Mouse (Mus musculus) stomach, embryonic 15.5 days (tissue): ENCODE measurements around the gene Snrpa1. TPM values are rescaled to one million over a fixed set of nuclear protein-coding genes. Genes with fewer than 3 reads are reported as not detected.

Experiments used
- ATAC-seq: fragments of 200-750 bp; cut with Nextera tagmentation; 2 replicates; pipeline ENCODE4 v1.8.0; 2017; ENCODE audit warnings: low read depth, moderate number of reproducible peaks, moderate TSS enrichment; ENCODE audit not compliant: insufficient read depth, low FRiP score
- H3K27ac ChIP-seq: fragments of 300-500 bp; sonication (generic); 2 replicates; pipeline ENCODE4 v1.5.1; 2015; ENCODE audit warnings: mild to moderate bottlenecking, inconsistent platforms
- H3K27me3 ChIP-seq: fragments of 300-500 bp; sonication (generic); replicated peaks from 2 replicates; pipeline ENCODE4 v1.6.1; 2015; ENCODE audit warnings: inconsistent platforms
- H3K36me3 ChIP-seq: fragments of 300-500 bp; sonication (generic); 2 replicates; pipeline ENCODE4 v1.6.1; 2015; ENCODE audit warnings: inconsistent platforms
- H3K4me1 ChIP-seq: fragments of 300-500 bp; sonication (generic); 2 replicates; pipeline ENCODE4 v1.6.1; 2015; ENCODE audit warnings: inconsistent platforms
- H3K4me2 ChIP-seq: fragments of 300-500 bp; sonication (generic); 2 replicates; pipeline ENCODE4 v1.6.1; 2015; ENCODE audit warnings: mild to moderate bottlenecking, inconsistent platforms
- H3K4me3 ChIP-seq: fragments of 300-500 bp; sonication (generic); replicated peaks from 2 replicates; pipeline ENCODE4 v1.5.1; 2015; ENCODE audit warnings: inconsistent platforms
- H3K9ac ChIP-seq: fragments of 300-500 bp; sonication (generic); 2 replicates; pipeline ENCODE4 v1.6.1; 2015; ENCODE audit warnings: inconsistent platforms
- H3K9me3 ChIP-seq: fragments of 300-500 bp; sonication (generic); 2 replicates; pipeline ENCODE4 v1.6.1; 2016; ENCODE audit warnings: inconsistent platforms
- WGBS: fragments of 180-500 bp; shearing (Covaris S2); methylation state at CpG from one replicate; pipeline ENCODE4 v1.1.7; 2015; 5-methylcytosine and 5-hydroxymethylcytosine counted together
- polyA plus RNA-seq: library from polyadenylated mRNA; unstranded; fragments of >200 nt; fragmentation: Nextera tagmentation; extraction: Ambion mirVana; gene quantifications from 2 replicates; pipeline ENCODE4 v1.2.1, GENCODE M21; 2015

The Snrpa1 gene
- polyA plus RNA-seq, 1 experiment from 2014 or later: 150 TPM

DNA sequence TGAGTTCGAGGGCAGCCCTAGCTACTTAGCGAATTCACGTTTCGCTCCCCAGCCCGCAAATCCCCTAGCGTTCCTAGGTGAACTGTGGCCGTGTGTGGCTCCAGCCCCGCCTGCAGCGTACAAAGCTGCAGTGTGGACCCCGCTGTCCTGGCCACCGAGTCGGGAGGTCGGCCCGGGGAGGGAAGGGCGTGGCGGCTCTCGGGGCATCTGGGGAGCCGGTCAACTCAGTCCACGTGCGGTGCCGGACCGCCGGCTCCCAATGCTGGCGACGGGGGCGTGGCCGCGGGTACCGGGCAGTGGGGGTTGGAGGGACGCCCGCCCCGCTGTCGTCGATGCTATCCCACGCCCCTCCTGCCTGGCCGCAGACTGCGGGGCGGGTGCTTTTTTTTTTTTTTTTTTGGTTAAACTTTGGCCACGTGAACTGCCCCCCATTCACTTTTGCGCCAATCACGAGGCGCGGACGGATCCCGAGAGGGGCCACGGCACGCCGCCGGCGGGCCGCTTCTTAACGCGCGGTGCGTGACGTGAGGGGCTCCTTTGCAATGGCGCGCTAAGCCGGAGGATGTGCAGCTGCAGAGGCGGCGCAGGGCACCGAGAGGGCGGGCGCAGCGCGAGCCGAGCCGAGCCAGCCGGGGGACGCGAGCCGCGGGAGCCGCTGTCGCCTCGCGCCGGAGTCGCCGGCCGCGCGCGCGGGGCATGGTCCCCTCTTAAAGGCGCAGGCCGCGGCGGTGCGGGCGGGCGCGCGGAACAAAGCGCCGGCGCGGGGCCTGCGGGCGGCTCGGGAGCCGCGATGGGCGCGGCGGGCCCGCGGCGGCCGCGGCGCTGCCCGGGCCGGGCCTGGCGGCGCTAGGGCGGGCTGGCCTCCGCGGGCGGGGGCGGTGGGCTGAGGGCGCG, 50.4 kb downstream of the Snrpa1 start, which contains the start of gene Chsy1:
Gene Chsy1 (plus strand): TSS at position 555 of the 894 bp plus-strand sequence.
- H3K9me3 ChIP-seq: no peaks in the 10 kb centered on the region
- peak within 1 kb of the TSS; percentile 92 for H3K9ac ChIP-seq
- peak within 1 kb of the TSS; percentile 84 for H3K4me3 ChIP-seq
- H3K4me2 ChIP-seq: peak within 1 kb of the TSS; percentile 92
- H3K36me3 ChIP-seq: no peaks in the 10 kb centered on the region
- peak within 1 kb of the TSS; percentile 91 for H3K27ac ChIP-seq
- no peaks in the 10 kb centered on the region for H3K27me3 ChIP-seq
- peaks cover 15% of the 10 kb centered on the region for H3K4me1 ChIP-seq
- peak; percentile 87 for ATAC-seq
- WGBS: under 1% methylated on average over 103 of the region's 123 CpGs

DNA sequence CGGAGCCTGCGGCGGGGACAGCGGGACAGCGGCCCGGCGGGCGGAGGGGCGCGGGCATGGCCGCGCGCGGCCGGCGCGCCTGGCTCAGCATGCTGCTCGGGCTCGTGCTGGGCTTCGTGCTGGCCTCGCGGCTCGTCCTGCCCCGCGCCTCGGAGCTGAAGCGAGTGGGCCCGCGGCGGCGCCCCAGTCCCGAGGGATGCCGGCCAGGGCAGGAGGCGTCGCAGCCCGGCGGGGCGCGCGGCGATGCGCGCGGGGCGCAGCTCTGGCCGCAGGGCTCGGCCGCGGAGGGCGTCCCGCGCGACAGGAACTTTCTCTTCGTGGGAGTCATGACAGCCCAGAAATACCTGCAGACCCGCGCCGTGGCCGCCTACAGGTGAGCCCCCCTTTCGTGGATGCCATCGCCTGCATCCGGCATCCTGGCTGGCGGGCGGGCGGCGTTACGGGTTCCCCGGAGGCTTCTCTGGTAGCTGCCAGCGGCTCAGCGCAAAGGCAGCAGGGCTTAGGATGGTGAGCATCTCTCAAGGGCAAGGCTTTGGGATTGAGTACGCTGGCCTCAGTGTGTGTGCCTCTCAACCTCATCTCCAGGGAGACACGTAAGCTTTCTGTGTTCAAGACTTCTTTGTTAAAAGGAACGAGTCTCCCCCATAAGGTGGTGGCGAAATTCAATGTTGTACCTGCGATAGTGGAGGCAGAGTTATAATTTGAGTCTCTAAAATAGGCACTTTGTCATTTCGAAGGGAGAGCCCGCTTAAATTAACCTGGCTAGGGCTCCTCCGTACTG, 51.2 kb downstream of the Snrpa1 start:
- WGBS: under 1% methylated on average over 59 of the region's 77 CpGs
- Histone ChIP-seq H3K4me2 (peak overlapping the region; percentile 92), H3K4me3 (peak overlapping the region; percentile 84), H3K36me3 (no peaks in the 10 kb centered on the region), H3K27me3 (no peaks in the 10 kb centered on the region), H3K9ac (peak overlapping the region; percentile 92), H3K9me3 (no peaks in the 10 kb centered on the region), H3K4me1 (peaks cover 15% of the 10 kb centered on the region), H3K27ac (peak overlapping the region; percentile 78)
- 0 out of 2 replicates have a peak, but pooled peaks have one; percentile 11 for ATAC-seq

DNA sequence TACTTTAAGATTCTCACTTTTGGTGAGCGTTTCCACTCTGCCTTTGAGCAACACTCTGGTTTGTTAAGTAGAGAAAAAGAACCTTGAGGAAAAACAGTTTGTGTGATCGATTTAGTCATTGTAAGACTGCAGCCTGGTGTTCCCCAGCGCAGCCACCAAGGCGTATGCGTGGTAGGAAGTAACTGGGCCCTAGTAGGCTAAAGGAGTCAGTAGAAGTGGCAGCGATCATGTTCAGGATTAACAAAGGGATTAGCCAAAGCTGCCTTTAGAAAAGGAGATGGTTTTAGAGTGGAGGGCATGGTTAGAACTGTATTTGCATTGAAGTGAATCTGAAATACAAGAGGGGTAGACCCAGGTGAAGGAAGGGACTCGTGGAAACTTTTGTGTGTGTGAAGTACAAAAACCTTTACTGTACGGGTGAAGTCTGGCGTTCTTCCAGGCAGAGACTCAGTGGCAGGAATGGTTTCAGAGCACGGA, 51.9 kb downstream of the Snrpa1 start:
- Histone ChIP-seq H3K4me2 (peak overlapping the region; percentile 92), H3K27me3 (no peaks in the 10 kb centered on the region), H3K4me3 (peak overlapping the region; percentile 84), H3K9ac (peak overlapping the region; percentile 92), H3K27ac (peak overlapping the region; percentile 78; the same call in 1 of the 2 replicates), H3K9me3 (no peaks in the 10 kb centered on the region), H3K36me3 (no peaks in the 10 kb centered on the region), H3K4me1 (peaks cover 18% of the 10 kb centered on the region)
- ATAC-seq: no peak
- 5% methylated on average over 10 of the region's 10 CpGs for WGBS

GRCm38 (mm10) chr7:66111211-66111610, 52.4 kb downstream of the Snrpa1 start:
- peaks cover 23% of the 10 kb centered on the region for H3K4me1 ChIP-seq
- H3K27me3 ChIP-seq: no peaks in the 10 kb centered on the region
- H3K9me3 ChIP-seq: no peaks in the 10 kb centered on the region
- peak overlapping the region; percentile 92 for H3K4me2 ChIP-seq
- no peak overlapping the region for H3K9ac ChIP-seq
- peak overlapping the region; percentile 84 for H3K4me3 ChIP-seq
- 63% methylated on average over 10 of the region's 10 CpGs for WGBS
- H3K36me3 ChIP-seq: no peaks in the 10 kb centered on the region
- no peak for ATAC-seq
- H3K27ac ChIP-seq: no peak overlapping the region

DNA sequence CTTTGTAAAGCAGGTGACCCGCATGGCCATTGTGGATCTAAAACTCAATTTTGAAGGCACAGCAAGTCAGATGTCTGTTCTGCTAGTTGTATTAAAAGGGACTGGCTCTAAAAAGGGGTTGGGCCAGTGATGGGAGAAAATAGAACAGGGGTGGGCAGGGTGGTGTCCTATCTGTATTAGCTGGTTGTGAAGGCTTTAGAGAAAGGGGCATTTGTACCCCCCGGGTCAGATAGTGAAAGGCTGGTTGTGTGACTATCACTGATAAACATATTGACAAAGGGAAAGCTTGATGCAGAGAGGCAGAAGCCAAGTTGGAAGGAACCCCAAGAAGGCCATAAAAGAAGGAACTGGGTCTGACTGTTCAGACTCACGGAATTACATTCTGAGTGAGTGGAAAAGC, 54.8 kb downstream of the Snrpa1 start:
- Histone ChIP-seq H3K4me2 (no peak overlapping the region), H3K27me3 (no peaks in the 10 kb centered on the region), H3K9me3 (no peaks in the 10 kb centered on the region), H3K9ac (no peak overlapping the region), H3K36me3 (no peaks in the 10 kb centered on the region), H3K4me3 (no peak overlapping the region), H3K27ac (no peak overlapping the region), H3K4me1 (peaks cover 28% of the 10 kb centered on the region)
- WGBS: 79% methylated on average over 3 of the region's 3 CpGs
- ATAC-seq: no peak

DNA sequence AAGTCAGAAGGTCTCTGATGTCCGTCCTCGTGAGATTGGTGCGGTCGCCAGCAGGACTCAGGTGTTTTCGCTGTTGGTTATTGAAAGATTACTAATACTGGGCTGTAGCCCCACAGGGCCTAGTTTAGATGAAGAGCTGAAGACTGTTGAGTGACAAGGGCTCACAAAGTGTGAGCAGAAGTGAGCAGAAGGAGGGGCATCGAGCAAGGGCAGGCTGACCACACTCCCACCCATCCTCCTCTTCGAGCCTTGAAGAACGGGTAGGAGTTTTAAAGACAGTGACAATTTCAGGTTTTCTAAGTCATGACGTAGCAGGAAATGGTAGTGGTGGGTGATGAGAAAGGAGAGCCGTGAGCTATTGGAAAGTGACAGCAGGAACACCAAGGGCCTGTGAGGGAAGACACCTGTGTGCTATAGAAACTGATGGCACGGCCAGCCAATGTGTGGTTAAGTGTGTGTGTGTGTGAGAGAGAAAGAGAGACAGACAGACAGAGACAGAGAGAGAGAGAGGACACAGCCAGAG, 57.1 kb downstream of the Snrpa1 start:
- Histone ChIP-seq H3K4me2 (no peak overlapping the region), H3K27me3 (no peaks in the 10 kb centered on the region), H3K9ac (no peak overlapping the region), H3K9me3 (no peaks in the 10 kb centered on the region), H3K36me3 (no peaks in the 10 kb centered on the region), H3K27ac (no peak overlapping the region), H3K4me3 (no peak overlapping the region), H3K4me1 (peaks cover 25% of the 10 kb centered on the region)
- ATAC-seq: no peak
- WGBS: 61% methylated on average over 11 of the region's 11 CpGs

GRCm38 (mm10) chr7:66116906-66117482, 58.2 kb downstream of the Snrpa1 start:
- 64% methylated on average over 8 of the region's 8 CpGs for WGBS
- H3K36me3 ChIP-seq: no peaks in the 10 kb centered on the region
- H3K9ac ChIP-seq: no peak overlapping the region
- no peak overlapping the region for H3K27ac ChIP-seq
- no peaks in the 10 kb centered on the region for H3K9me3 ChIP-seq
- H3K4me3 ChIP-seq: no peak overlapping the region
- H3K27me3 ChIP-seq: no peaks in the 10 kb centered on the region
- H3K4me2 ChIP-seq: no peak overlapping the region
- peaks cover 25% of the 10 kb centered on the region for H3K4me1 ChIP-seq
- ATAC-seq: no peak

GRCm38 (mm10) chr7:66118046-66118445, 59.2 kb downstream of the Snrpa1 start:
- H3K9me3 ChIP-seq: no peaks in the 10 kb centered on the region
- H3K9ac ChIP-seq: no peak overlapping the region
- H3K27me3 ChIP-seq: no peaks in the 10 kb centered on the region
- no peak overlapping the region for H3K4me2 ChIP-seq
- no peak for ATAC-seq
- H3K4me3 ChIP-seq: no peak overlapping the region
- H3K36me3 ChIP-seq: no peaks in the 10 kb centered on the region
- H3K4me1 ChIP-seq: peaks cover 21% of the 10 kb centered on the region
- 80% methylated on average over 3 of the region's 3 CpGs for WGBS
- H3K27ac ChIP-seq: no peak overlapping the region

GRCm38 (mm10) chr7:66118796-66119195, 60.0 kb downstream of the Snrpa1 start:
- Histone ChIP-seq H3K4me1 (peaks cover 19% of the 10 kb centered on the region), H3K27me3 (no peaks in the 10 kb centered on the region), H3K27ac (no peak overlapping the region), H3K9me3 (no peaks in the 10 kb centered on the region), H3K36me3 (no peaks in the 10 kb centered on the region), H3K4me3 (no peak overlapping the region), H3K4me2 (no peak overlapping the region), H3K9ac (no peak overlapping the region)
- no peak for ATAC-seq
- 79% methylated on average over 7 of the region's 7 CpGs for whole genome bisulfite sequencing

DNA sequence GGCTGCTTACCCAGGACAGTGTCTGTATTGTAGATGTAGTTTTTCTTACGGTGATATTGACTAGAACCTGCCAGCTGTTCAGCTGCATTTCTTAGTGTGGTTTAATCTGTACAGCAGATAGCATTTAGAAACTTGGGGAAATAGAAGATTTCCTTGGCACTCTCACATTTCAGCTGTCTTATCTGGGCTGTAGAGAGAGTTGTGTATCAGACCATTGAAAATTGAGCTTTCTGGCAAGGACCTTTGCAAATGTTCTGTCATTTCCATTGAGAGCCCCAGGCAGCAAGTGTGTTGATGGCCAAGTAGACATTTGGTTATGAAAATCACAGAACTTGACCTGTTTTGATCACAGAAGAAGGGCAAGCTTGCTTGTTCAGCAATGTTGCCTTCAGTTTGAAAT, 61.3 kb downstream of the Snrpa1 start:
- no peak for ATAC-seq
- H3K4me1 ChIP-seq: peaks cover 19% of the 10 kb centered on the region

DNA sequence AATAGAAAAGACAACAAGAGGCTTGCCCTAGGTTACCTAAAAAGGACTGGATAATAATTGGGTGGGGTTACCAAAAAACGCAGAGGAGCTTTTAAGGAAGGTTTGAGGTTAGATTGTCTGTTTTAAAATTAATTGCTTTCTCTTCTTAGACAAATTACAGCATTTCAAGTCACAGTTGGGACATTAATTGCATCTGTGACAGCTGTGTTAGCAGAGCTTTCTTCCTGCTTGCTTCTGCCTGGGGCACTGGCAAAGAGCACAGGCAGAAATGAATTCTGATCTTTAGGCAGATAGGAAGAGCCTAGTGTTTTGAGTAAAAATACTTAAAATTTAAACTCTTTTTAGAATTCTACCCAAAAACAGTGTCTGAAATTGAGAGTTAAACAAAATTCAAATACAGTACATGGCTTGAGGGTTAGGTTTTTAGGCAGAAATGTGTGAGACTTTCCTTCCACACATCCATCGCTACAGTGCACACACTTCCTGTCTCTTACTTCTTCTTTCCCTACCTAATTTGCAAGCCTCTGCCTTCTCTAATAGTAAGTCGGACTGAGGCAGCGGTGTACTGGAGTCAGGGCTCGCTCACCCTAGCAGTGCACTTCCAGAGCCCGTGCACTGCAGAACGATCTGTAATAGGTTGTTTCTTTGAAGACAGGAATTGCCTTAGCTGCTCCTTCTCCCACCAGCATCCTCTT, 62.0 kb downstream of the Snrpa1 start:
- Histone ChIP-seq H3K27me3 (no peaks in the 10 kb centered on the region), H3K36me3 (no peaks in the 10 kb centered on the region), H3K4me3 (no peak overlapping the region), H3K4me1 (peaks cover 14% of the 10 kb centered on the region), H3K27ac (no peak overlapping the region), H3K9ac (no peak overlapping the region), H3K4me2 (no peak overlapping the region), H3K9me3 (no peaks in the 10 kb centered on the region)
- no peak for ATAC-seq
- WGBS: 66% methylated on average over 7 of the region's 7 CpGs

More for the DNA sequence above, 61.3 kb downstream of the Snrpa1 start:
- H3K27ac ChIP-seq: no peak overlapping the region
- H3K27me3 ChIP-seq: no peaks in the 10 kb centered on the region
- H3K36me3 ChIP-seq: no peaks in the 10 kb centered on the region
- WGBS: 59% methylated on average over 1 of the region's 1 CpGs
- H3K9ac ChIP-seq: no peak overlapping the region
- no peak overlapping the region for H3K4me2 ChIP-seq
- no peak overlapping the region for H3K4me3 ChIP-seq
- no peaks in the 10 kb centered on the region for H3K9me3 ChIP-seq
